Mouse (Mus musculus): ENCODE data around the gene Epo. TPM values are rescaled to one million over a fixed set of nuclear protein-coding genes. Genes with fewer than 3 reads are reported as not detected.

The Epo gene
- total RNA-seq, 2 experiments from 2014 or later: not detected

- no peak for DNase-seq (ENCODE audit: low spot score in 2 of 2)
Observed at GRCm38 (mm10) chr5:137485851-137486155, 47.2 kb downstream of the Epo start.

DNA sequence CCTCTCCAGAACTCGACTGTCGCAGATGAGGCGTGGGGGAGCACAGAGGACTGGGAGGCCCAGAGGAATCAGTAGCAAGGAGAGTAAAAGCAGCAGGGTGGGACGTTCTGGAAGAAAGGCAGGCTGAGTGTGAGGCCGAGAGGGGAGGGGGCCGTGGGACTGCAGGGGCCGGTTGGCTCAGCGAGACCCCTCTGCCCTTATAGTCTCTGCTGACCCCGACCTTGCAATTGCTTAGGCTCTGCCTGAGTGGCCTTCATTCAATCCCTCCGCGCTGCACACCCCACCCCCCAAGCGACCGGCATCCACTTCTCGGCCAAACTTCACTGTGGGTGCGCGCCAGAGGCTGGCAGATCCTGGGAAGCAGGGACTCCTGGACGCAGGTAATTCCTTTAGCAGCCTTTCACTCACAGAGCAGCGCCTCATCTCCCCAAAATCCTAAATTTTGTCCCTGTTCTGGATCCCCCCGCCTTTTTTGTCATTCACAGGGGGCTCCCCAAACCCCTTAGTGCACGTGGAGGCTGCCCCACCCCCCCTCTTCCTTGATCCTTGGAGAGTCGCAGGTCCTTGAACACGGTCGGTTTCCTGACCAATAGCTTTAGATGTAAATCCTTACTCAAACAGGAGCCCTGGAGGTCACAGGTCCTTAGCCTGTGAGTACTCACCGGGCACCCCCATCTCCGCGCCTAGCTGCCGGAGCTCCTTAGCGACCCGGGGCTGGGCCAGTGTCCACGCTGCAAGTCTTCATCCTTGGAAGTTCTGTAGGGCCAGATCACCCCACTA lies 47.8 kb downstream of the Epo start:
- DNase-seq (ENCODE audit: low spot score in 2 of 2): no peak

GRCm38 (mm10) chr5:137481897-137482296 lies 51.1 kb downstream of the Epo start:
- DNase-seq (ENCODE audit: low spot score in 2 of 2): no peak

GRCm38 (mm10) chr5:137481138-137481537 lies 51.9 kb downstream of the Epo start:
- peak; percentile 83 to 84 for DNase-seq (ENCODE audit: low spot score in 2 of 2)

GRCm38 (mm10) chr5:137476964-137477363 lies 56.1 kb downstream of the Epo start, which contains the start of gene Zan:
Gene Zan, minus strand, starts transcription at chr5:137477064.
- DNase-seq (ENCODE audit: low spot score in 2 of 2): no peak

DNA sequence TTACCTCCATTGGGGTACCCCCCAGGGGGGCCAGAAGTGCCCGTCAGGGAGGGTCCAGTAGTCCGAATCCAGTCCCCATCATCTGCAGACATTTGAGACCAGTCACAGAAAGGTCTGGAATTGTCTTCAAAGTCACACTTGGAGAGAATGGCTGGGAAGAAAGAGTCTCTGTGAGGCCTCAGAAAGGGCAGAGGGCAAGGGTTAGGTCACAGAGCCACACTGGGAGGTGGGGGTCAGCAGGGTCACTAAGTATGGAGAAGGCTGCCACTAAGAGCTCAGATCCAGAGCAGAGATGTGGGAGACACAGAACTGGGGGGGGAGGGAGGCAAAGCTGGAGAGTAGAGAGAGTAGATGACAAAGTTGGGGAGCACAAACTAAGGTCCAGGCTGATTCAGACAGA lies 58.7 kb downstream of the Epo start:
- DNase-seq (ENCODE audit: low spot score in 2 of 2): no peak

- DNase-seq (ENCODE audit: low spot score in 2 of 2): no peak
Observed at GRCm38 (mm10) chr5:137472252-137472904, 60.7 kb downstream of the Epo start.

GRCm38 (mm10) chr5:137466946-137467345 lies 66.1 kb downstream of the Epo start:
- DNase-seq (ENCODE audit: low spot score in 2 of 2): no peak

DNA sequence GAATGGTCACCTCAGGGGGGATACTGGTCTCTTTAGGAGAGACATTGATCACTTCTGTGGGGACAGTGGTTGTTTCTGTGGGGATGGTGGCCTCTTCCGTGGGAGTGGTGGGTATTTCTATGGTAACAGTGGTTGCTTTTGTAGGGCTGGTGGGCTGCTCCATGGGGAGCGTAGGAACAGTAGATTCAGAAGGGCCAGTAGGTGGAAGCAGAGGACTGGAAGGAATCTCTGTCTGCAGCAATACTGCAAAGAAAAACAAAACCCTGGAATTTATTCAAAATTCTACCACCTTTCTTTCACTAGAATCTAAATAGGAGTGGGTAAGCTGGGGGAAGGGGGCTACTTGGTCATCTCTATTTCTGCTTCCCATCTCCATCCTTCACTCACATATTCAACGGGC lies 68.0 kb downstream of the Epo start:
- DNase-seq (ENCODE audit: low spot score in 2 of 2): peak; percentile 21 to 39

DNA sequence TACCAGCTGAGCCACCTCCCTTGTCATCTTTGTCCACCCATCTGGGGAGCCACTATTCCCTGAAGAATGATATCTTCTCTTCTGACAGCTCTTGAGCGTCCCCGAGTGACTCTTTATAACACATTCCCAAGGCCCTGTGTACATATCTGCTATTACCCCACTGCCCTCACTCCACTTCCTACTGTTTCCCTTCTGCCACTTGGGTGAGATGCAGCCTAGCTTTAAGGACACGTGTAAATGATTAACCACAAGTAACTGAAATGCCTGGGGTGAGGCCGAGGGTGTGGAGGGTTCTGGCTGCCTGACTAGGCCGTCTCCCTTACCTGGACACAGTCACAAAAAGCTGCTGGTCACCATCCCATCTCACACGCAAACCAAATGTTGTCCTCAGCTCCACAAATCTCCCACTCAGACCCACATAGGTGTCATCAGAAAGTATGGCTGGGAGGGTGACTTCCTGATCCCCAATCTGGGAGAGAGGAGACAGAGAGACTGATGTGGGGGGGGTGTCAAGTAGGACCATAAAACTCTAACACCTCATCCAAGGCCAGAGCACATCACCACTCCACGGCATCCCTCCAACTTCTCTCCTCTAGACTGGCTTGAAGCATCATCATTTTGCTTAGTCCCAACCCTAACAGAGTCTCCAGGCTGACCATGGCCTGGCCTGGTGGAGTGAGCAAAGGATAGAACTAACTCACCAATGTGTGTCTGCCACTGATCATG lies 77.0 kb downstream of the Epo start:
- DNase-seq (ENCODE audit: low spot score in 2 of 2): no peak

- DNase-seq (ENCODE audit: low spot score in 2 of 2): no peak
Observed at GRCm38 (mm10) chr5:137455206-137455605, 77.8 kb downstream of the Epo start.

- DNase-seq (ENCODE audit: low spot score in 2 of 2): no peak
Observed at GRCm38 (mm10) chr5:137445536-137445935, 87.5 kb downstream of the Epo start.

- no peak for DNase-seq (ENCODE audit: low spot score in 2 of 2)
Observed at GRCm38 (mm10) chr5:137440216-137440855, 92.7 kb downstream of the Epo start.

DNA sequence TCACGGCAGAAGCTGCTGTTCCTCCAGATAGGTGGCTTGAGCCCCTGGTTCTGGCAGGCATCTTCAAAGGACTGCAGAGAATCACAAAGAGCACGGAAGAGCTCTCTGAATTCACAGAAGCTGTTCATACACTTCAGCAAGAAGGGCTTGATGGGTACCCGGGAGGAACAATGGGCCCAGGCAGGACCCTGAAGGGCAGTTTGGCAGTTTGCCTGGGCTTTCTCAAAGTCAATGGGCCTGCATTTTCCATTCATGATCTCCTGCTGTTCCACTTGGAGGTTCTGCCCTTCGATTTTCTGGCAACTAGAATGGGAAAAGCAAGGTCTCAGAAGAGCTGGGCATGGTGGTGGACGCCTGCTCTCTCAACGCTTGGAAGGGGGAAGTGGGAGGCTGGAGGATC lies 99.2 kb downstream of the Epo start:
- no peak for DNase-seq (ENCODE audit: low spot score in 2 of 2)

Small RNA genes lying within 50 kb of the gene (microRNA-seq; reads per million reads assigned to microRNA genes)
- gene Mir6418: 1.4 to 4.2 reads per million in 2 experiments

Other genes with a start within 250 kb of the Epo start
- gene Ache, start 245.7 kb downstream of the Epo start, total RNA-seq (2021): 100 to 1,000 TPM in 1 of 2 experiments, 10 to 100 TPM in 1; 85.6 to 100 TPM
- gene Ufsp1, start 238.6 kb downstream of the Epo start, total RNA-seq (2021): 10 to 100 TPM; 18.0 to 19.9 TPM
- 100 to 1,000 TPM; 189 to 217 TPM for gene Srrt, start 225.6 kb downstream of the Epo start, total RNA-seq (2021)
- gene Trip6, start 218.8 kb downstream of the Epo start, total RNA-seq (2021): 1 to 10 TPM; 4.6 to 6.0 TPM
- 10 to 100 TPM; 29.7 to 35.5 TPM for gene Slc12a9, start 199.6 kb downstream of the Epo start, total RNA-seq (2021)
- 1 to 10 TPM; 5.8 to 6.6 TPM for gene Ephb4, start 183.1 kb downstream of the Epo start, total RNA-seq (2021)
- under 1 TPM; 0.21 to 0.57 TPM for gene Zan, start 56.2 kb downstream of the Epo start, total RNA-seq (2021)
- 10 to 100 TPM; 32.9 to 37.1 TPM for gene Pop7, start 30.7 kb downstream of the Epo start, total RNA-seq (2021)
- gene Gigyf1, start 14.7 kb downstream of the Epo start, total RNA-seq (2021): 10 to 100 TPM; 40.5 to 48.8 TPM
- gene Gnb2, start 268 bp upstream of the Epo start, total RNA-seq (2021): 100 to 1,000 TPM; 704 to 770 TPM
- 100 to 1,000 TPM; 128 to 133 TPM for gene Actl6b, start 20.3 kb upstream of the Epo start, total RNA-seq (2021)
- gene Tfr2, start 36.6 kb upstream of the Epo start, total RNA-seq (2021): 10 to 100 TPM; 10.9 to 15.5 TPM
- 10 to 100 TPM; 36.7 to 40.0 TPM for gene Mospd3, start 67.8 kb upstream of the Epo start, total RNA-seq (2021)
- gene Pcolce, start 80.5 kb upstream of the Epo start, total RNA-seq (2021): 10 to 100 TPM in 1 of 2 experiments, 1 to 10 TPM in 1; 6.9 to 13.6 TPM
- gene Fbxo24, start 95.8 kb upstream of the Epo start, total RNA-seq (2021): under 1 TPM; 0.17 to 0.37 TPM
- gene Lrch4, start 95.9 kb upstream of the Epo start, total RNA-seq (2021): 10 to 100 TPM; 14.7 to 19.5 TPM
- 10 to 100 TPM; 11.0 to 14.7 TPM for gene Gm20605, start 95.9 kb upstream of the Epo start, total RNA-seq (2021)
- gene Sap25, start 108.1 kb upstream of the Epo start, total RNA-seq (2021): 1 to 10 TPM; 6.3 to 6.6 TPM
- not detected for gene Irs3, start 112.5 kb upstream of the Epo start, total RNA-seq (2021)
- gene Agfg2, start 151.5 kb upstream of the Epo start, total RNA-seq (2021): 10 to 100 TPM; 51.7 to 56.5 TPM
- gene Nyap1, start 208.4 kb upstream of the Epo start, total RNA-seq (2021): 10 to 100 TPM; 73.9 to 75.0 TPM
- 100 to 1,000 TPM; 213 to 225 TPM for gene Tsc22d4, start 212.5 kb upstream of the Epo start, total RNA-seq (2021)
- gene Ppp1r35, start 245.6 kb upstream of the Epo start, total RNA-seq (2021): 10 to 100 TPM; 24.2 to 27.3 TPM

Measured in layer of hippocampus, postnatal 14 days (tissue).